Mouse (Mus musculus): Measurements from ENCODE around the gene Agpat1. TPM values are rescaled to one million over a fixed set of nuclear protein-coding genes. Genes with fewer than 3 reads are reported as not detected.

The Agpat1 gene
- polyA plus RNA-seq, 1 experiment, result 236 TPM

DNA sequence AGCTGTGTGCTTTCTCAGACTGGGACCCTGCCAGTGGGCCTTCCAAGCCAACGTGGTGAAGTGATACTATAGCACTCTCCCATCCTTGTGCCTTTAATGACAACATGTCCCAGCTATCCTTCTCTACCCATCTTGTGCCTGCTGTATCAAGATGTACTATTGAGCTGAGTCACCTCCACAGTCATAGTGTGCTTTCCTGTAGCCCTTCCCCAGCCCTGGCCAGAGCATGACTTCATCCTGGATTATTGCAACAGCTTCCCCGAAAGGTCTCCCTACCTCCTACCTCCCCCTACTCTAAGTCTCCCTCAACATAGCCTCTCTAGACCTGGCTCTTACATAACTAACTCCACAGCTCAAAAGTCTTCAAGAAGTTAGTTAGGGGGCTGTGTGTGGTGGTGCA, 31.6 kb downstream of the Agpat1 start:
- Histone ChIP-seq H3K4me3 (ENCODE audit: insufficient read depth, low read length) (no peak overlapping the region), H3K27ac (ENCODE audit: insufficient read depth, low read length) (no peak overlapping the region), H3K4me1 (ENCODE audit: control insufficient read depth, insufficient read depth, low read length) (no peaks in the 10 kb centered on the region)
- TF ChIP-seq CTCF (IDR thresholded peaks at IDR 0.05; ENCODE audit: extremely low read depth, insufficient read depth, low read length) (no peak), POLR2A (IDR thresholded peaks at IDR 0.05; ENCODE audit: extremely low read depth, insufficient read depth, low read length) (no peak)

DNA sequence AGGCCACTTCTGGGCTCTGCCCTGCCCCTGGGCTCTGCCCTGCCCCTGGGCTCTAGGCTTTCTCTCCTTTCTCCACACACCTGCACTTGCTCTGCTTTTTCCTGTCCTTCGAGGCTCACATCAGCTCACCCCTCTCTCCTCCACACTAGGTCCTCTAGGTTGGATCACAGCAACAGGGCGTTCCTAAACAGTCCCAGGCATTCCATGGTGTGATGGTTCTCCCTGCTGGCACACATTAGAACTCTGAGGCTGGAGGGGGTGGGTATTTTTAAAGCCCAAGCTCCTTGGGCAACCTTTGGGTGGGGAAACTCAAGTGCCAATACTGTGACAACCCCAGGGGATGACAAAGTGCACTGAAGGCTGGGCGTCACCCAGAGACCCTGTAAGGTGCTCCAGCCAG, 33.4 kb downstream of the Agpat1 start:
- no peak overlapping the region for H3K27ac ChIP-seq (ENCODE audit: insufficient read depth, low read length)
- H3K4me3 ChIP-seq (ENCODE audit: insufficient read depth, low read length), result no peak overlapping the region
- H3K4me1 ChIP-seq (ENCODE audit: control insufficient read depth, insufficient read depth, low read length), result 0 out of 2 replicates have a peak, but pooled peaks cover 1% of the 10 kb centered on the region
- TF ChIP-seq POLR2A (IDR thresholded peaks at IDR 0.05; ENCODE audit: extremely low read depth, insufficient read depth, low read length), result no peak
- TF ChIP-seq CTCF (IDR thresholded peaks at IDR 0.05; ENCODE audit: extremely low read depth, insufficient read depth, low read length), result no peak

DNA sequence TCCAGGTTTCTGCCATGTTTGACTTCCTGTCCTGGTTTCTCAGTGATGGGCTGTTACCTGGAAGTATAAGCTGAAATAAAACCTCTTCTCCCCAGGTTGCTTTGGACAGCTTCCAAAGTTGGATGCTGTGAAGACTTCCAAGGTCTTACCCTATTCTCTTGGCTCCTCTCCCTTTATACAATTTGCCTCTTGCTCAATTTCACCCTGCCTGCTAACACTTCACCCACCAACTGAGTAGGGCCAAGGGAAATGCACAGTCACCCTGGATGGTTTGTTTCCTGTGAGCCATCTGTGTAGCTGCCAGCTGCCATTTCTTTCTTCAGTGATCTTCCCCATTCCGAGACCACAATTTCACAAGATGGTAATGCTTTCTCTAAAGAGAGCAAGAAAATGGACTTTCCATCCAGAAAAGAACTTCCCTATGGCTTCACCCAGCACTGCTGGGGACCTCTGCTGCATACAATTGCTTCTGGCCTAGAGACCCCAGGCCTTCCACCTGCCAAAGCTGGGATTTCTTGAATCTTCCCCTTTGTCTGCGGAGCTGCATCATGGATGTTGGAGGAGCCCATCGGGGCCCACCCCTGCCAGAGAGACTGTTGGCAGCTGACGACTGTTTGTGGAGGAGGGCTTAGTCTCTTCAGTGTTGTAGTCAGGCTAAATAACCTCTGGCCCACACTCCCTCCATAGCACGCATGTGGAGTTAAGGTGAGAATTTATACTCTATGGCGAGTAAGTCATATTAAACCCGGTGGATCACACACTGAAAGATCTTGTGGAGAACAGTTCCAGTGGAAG, 35.6 kb downstream of the Agpat1 start:
- TF ChIP-seq CTCF (IDR thresholded peaks at IDR 0.05; ENCODE audit: extremely low read depth, insufficient read depth, low read length) (no peak), POLR2A (IDR thresholded peaks at IDR 0.05; ENCODE audit: extremely low read depth, insufficient read depth, low read length) (no peak)
- Histone ChIP-seq H3K27ac (ENCODE audit: insufficient read depth, low read length) (no peak overlapping the region), H3K4me1 (ENCODE audit: control insufficient read depth, insufficient read depth, low read length) (0 out of 2 replicates have a peak, but pooled peaks cover 1% of the 10 kb centered on the region), H3K4me3 (ENCODE audit: insufficient read depth, low read length) (no peak overlapping the region)

DNA sequence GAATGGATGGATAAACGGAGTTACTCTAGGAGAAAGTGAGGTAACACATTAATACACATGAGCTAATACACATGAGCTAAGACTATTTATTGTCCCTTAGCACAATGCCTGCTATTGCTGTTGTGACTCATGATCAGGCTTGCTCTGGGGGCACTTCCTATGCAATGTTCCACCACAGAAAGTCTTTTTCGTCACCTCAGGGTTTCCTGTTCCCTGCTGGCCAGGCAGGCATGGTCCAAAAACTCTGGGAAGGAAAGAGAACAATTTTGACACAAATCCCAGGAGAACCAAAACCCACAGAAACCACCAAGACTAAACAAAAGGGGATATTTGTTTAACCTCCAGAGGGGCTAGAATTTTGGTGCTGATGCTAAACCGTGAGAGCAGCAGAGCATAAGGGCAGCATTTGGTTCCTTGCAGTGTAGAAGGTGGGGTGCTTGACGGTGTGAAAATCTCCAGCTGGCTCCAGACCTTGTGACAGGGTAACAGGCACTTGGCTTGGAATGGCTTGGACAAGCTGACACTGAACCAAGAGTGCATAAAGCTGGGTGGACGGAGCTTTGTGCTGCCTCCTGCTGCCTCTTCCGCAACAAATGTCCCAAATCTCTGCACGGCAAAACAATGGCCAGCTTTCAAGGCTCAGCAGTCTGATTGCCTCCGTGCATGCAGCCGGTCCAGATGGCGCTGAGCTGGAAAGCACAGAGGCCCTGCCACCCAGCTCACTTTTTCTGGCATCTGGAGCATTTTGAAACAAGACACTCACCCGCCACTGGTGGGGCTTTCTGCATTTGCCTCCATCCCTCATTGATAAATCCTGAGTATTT, 36.9 kb downstream of the Agpat1 start:
- no peak overlapping the region for H3K4me3 ChIP-seq (ENCODE audit: insufficient read depth, low read length)
- TF ChIP-seq CTCF (IDR thresholded peaks at IDR 0.05; ENCODE audit: extremely low read depth, insufficient read depth, low read length) (peak; percentile 13; the same call in 1 of the 2 replicates), POLR2A (IDR thresholded peaks at IDR 0.05; ENCODE audit: extremely low read depth, insufficient read depth, low read length) (no peak)

DNA sequence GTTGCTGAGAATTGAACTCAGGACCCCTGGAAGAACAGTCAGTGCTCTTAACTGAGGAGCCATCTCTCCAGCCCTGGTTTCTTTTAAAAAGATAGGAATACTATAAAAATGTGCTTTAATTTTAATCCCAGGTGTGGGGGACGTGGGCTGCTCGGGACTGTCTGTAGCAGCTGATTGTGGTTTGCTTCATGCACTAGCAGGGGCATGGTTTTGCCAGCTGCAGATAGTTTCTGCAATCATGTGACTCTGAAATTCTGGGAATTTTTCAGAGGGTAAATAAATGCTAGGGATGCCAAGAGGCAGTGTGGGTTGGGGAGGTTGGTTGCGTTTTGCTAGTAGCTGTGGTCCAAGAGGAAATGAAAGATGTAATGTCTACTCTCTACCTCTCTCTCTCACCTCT, 37.9 kb downstream of the Agpat1 start:
- no peak overlapping the region for H3K27ac ChIP-seq (ENCODE audit: insufficient read depth, low read length)
- H3K4me1 ChIP-seq (ENCODE audit: control insufficient read depth, insufficient read depth, low read length), result 0 out of 2 replicates have a peak, but pooled peaks cover 1% of the 10 kb centered on the region
- TF ChIP-seq POLR2A (IDR thresholded peaks at IDR 0.05; ENCODE audit: extremely low read depth, insufficient read depth, low read length) (no peak), CTCF (IDR thresholded peaks at IDR 0.05; ENCODE audit: extremely low read depth, insufficient read depth, low read length) (no peak)
- no peak overlapping the region for H3K4me3 ChIP-seq (ENCODE audit: insufficient read depth, low read length)

More for the DNA sequence above, 36.9 kb downstream of the Agpat1 start:
- peak overlapping the region; percentile 20 for H3K27ac ChIP-seq (ENCODE audit: insufficient read depth, low read length)
- 0 out of 2 replicates have a peak, but pooled peaks cover 1% of the 10 kb centered on the region for H3K4me1 ChIP-seq (ENCODE audit: control insufficient read depth, insufficient read depth, low read length)

DNA sequence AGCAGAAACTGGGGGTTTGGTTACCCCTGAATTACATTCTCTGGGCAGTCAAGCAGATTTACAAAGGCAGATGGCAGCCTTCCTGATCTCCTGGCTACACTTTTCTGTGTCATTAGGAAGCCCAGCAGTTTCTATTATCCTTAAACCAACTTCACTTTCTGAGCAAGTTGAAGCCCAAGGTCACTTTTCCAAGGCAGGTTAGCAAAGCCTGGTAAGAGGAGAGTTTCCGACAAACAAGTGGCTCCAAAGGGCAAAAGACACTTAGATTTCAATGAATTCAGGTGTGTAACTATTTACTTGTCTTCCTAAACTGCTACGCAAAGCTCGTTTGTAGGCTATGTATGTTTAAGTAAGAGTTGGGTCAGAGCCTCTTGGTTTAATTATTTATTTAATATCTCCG, 39.3 kb downstream of the Agpat1 start:
- H3K4me1 ChIP-seq (ENCODE audit: control insufficient read depth, insufficient read depth, low read length), result peaks cover 3% of the 10 kb centered on the region
- H3K27ac ChIP-seq (ENCODE audit: insufficient read depth, low read length), result no peak overlapping the region
- no peak overlapping the region for H3K4me3 ChIP-seq (ENCODE audit: insufficient read depth, low read length)
- TF ChIP-seq CTCF (IDR thresholded peaks at IDR 0.05; ENCODE audit: extremely low read depth, insufficient read depth, low read length), result no peak
- no peak for TF ChIP-seq POLR2A (IDR thresholded peaks at IDR 0.05; ENCODE audit: extremely low read depth, insufficient read depth, low read length)

DNA sequence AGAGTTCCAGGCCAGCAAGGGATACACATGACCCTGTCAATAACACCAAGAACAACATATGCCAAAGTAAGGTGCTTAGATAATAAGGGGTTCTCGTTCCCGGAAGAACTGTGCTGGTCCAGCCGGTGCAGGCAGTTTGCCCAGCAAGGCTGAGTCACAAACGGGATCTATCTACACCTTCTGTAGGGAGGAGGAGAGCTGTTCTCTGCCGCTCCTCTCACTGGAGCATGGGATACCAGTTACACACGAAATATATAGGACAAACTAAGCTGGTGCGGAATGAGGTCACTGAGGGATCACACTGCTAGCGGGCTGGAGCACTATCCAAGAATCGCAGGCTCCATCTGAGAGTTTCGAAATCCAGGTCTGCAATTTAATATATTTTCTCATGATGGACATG, 39.9 kb downstream of the Agpat1 start:
- Histone ChIP-seq H3K4me3 (ENCODE audit: insufficient read depth, low read length) (no peak overlapping the region), H3K27ac (ENCODE audit: insufficient read depth, low read length) (no peak overlapping the region)
- TF ChIP-seq POLR2A (IDR thresholded peaks at IDR 0.05; ENCODE audit: extremely low read depth, insufficient read depth, low read length) (no peak), CTCF (IDR thresholded peaks at IDR 0.05; ENCODE audit: extremely low read depth, insufficient read depth, low read length) (no peak)

DNA sequence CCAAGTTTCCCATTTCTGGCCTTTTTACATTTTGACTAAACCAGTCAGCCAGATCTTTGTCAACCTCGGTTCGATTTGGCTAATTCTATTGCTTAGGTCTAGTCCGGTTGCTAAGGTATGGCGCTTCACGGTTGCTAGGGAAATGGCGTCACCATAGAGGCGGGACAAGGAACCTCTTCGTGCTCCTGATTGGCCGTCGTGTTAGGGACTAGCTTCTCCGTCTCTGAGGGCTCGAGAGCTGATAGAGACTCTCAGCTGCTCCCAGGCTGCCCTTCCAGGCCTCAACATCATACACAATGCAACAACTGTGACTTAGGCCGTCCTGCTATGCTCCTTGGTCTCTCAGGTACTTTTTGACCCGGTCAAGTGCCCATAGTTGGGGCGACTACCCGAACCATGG, 40.5 kb downstream of the Agpat1 start, which contains the start of gene Fkbpl:
Gene Fkbpl, plus strand, starts transcription at position 157 of the 400 bp plus-strand sequence.
- Histone ChIP-seq H3K27ac (ENCODE audit: insufficient read depth, low read length) (no peak within 1 kb of the TSS), H3K4me3 (ENCODE audit: insufficient read depth, low read length) (peak within 1 kb of the TSS; percentile 60), H3K4me1 (ENCODE audit: control insufficient read depth, insufficient read depth, low read length) (peaks cover 3% of the 10 kb centered on the region)
- TF ChIP-seq POLR2A (IDR thresholded peaks at IDR 0.05; ENCODE audit: extremely low read depth, insufficient read depth, low read length), result peak; percentile 85
- TF ChIP-seq CTCF (IDR thresholded peaks at IDR 0.05; ENCODE audit: extremely low read depth, insufficient read depth, low read length), result no peak

More for the DNA sequence above, 39.9 kb downstream of the Agpat1 start:
- peaks cover 3% of the 10 kb centered on the region for H3K4me1 ChIP-seq (ENCODE audit: control insufficient read depth, insufficient read depth, low read length)

DNA sequence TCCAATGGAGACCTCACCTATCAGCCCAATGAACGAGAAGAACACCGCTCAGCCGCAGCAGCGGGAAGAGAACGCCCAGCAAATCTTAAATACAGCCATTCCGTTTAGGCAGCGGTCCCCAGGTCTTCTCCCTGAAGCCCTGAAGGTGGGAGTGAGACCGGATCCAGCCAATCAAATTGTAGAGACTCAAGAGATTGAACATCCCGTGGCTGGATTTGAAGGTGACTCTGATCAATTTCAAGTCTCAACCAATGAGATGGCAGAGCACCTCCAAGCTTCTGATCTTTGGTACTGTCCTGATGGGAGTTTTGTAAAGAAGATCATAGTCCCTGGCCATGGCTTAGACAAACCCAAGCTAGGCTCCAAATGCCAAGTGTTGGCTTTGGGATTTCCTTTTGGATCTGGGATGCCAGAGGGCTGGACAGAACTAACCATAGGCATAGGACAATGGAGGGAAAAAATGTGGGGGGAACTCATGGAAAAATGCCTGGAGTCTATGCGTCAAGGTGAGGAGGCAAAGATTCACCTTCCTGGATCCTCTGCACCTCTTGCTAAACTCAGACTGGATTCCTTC, 41.3 kb downstream of the Agpat1 start:
- no peak overlapping the region for H3K27ac ChIP-seq (ENCODE audit: insufficient read depth, low read length)
- H3K4me3 ChIP-seq (ENCODE audit: insufficient read depth, low read length), result peak overlapping the region; percentile 60
- TF ChIP-seq POLR2A (IDR thresholded peaks at IDR 0.05; ENCODE audit: extremely low read depth, insufficient read depth, low read length), result no peak
- TF ChIP-seq CTCF (IDR thresholded peaks at IDR 0.05; ENCODE audit: extremely low read depth, insufficient read depth, low read length), result no peak
- peaks cover 3% of the 10 kb centered on the region for H3K4me1 ChIP-seq (ENCODE audit: control insufficient read depth, insufficient read depth, low read length)

Measured in cortical plate, adult 2 months (tissue).